Mouse (Mus musculus) hindbrain, embryonic 13.5 days (tissue): ENCODE measurements around the gene Atp4a. TPM values are rescaled to one million over a fixed set of nuclear protein-coding genes. Genes with fewer than 3 reads are reported as not detected.
"Not testable (repeated sequence)": the region's sequence is repeated elsewhere in the genome, so short reads cannot be mapped to it uniquely, and the experiment has no call there.

Source experiments
- ATAC-seq: fragments of 200-750 bp; cut with Nextera tagmentation; 2 replicates; pipeline ENCODE4 v1.8.0; 2017; ENCODE audit warnings: moderate TSS enrichment; ENCODE audit not compliant: low FRiP score
- H3K27ac ChIP-seq: fragments of 300-500 bp; sonication (generic); 2 replicates; pipeline ENCODE4 v1.5.1; 2015; ENCODE audit warnings: inconsistent platforms, mild to moderate bottlenecking, moderate library complexity
- H3K27me3 ChIP-seq: fragments of 300-500 bp; sonication (generic); 2 replicates; pipeline ENCODE4 v1.6.1; 2015; ENCODE audit warnings: mild to moderate bottlenecking, inconsistent platforms
- H3K36me3 ChIP-seq: fragments of 300-500 bp; sonication (generic); 2 replicates; pipeline ENCODE4 v1.6.1; 2015; ENCODE audit warnings: mild to moderate bottlenecking, inconsistent platforms
- H3K4me1 ChIP-seq: fragments of 300-500 bp; sonication (generic); replicated peaks from 2 replicates; pipeline ENCODE4 v1.6.1; 2015; ENCODE audit warnings: inconsistent platforms
- H3K4me2 ChIP-seq: fragments of 300-500 bp; sonication (generic); 2 replicates; pipeline ENCODE4 v1.6.1; 2015; ENCODE audit warnings: inconsistent platforms, mild to moderate bottlenecking, moderate library complexity
- H3K4me3 ChIP-seq: fragments of 300-500 bp; sonication (generic); 2 replicates; pipeline ENCODE4 v1.5.1; 2015; ENCODE audit warnings: mild to moderate bottlenecking, inconsistent platforms
- H3K9ac ChIP-seq: fragments of 300-500 bp; sonication (generic); 2 replicates; pipeline ENCODE4 v1.6.1; 2015; ENCODE audit warnings: mild to moderate bottlenecking, inconsistent platforms
- H3K9me3 ChIP-seq: fragments of 300-500 bp; sonication (generic); 2 replicates; pipeline ENCODE4 v1.6.1; 2016; ENCODE audit warnings: inconsistent platforms
- WGBS: fragments of 180-500 bp; shearing (Covaris S2); methylation state at CpG from one replicate; pipeline ENCODE4 v1.1.7; 2015; 5-methylcytosine and 5-hydroxymethylcytosine counted together
- polyA plus RNA-seq: library from polyadenylated mRNA; unstranded; fragments of >200 nt; fragmentation: Nextera tagmentation; extraction: Ambion mirVana; gene quantifications from 2 replicates; pipeline ENCODE4 v1.2.1, GENCODE M21; 2015

The Atp4a gene
- polyA plus RNA-seq, 1 experiment from 2014 or later = 1.2 TPM

DNA sequence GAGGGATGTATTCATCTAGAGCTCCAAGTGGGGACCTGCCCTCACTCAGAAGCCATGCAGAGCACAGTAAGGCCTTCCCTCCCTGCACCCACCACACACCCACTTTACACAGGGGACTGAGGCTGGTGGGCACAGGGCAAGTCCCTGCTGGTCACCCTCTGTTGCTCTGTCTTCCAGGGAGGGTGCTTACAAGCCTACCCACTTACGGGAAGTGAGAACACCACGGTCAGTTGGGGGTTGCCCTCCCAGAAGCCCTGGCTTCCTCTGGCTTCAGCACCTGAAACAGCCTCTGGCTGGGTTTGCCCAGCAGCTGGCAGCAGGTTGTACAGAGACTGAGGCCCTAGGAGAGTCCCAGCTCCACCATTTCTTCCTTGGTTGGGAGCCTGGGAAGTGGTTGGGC lies 30.6 kb downstream of the Atp4a start:
- not testable (repeated sequence) for H3K4me2 ChIP-seq, H3K27me3 ChIP-seq, ATAC-seq, H3K9ac ChIP-seq, H3K27ac ChIP-seq, H3K4me3 ChIP-seq, H3K9me3 ChIP-seq, H3K4me1 ChIP-seq
- H3K36me3 ChIP-seq = peaks cover 31% of the 10 kb centered on the region
- WGBS = 94% methylated on average over 2 of the region's 2 CpGs

GRCm38 (mm10) chr7:30743617-30744016 lies 31.6 kb downstream of the Atp4a start, which contains the start of gene Gapdhs:
Gene Gapdhs (minus strand): TSS chr7:30743681.
- H3K4me3 ChIP-seq, H3K9me3 ChIP-seq, H3K4me1 ChIP-seq, H3K27me3 ChIP-seq, H3K9ac ChIP-seq, H3K27ac ChIP-seq, H3K4me2 ChIP-seq, ATAC-seq: not testable (repeated sequence)
- peaks cover 30% of the 10 kb centered on the region for H3K36me3 ChIP-seq
- WGBS = 100% methylated on average over 1 of the region's 4 CpGs

- Histone ChIP-seq H3K27me3 (no peaks in the 10 kb centered on the region), H3K36me3 (peaks cover 30% of the 10 kb centered on the region), H3K9ac (no peak overlapping the region), H3K9me3 (no peaks in the 10 kb centered on the region), H3K27ac (no peak overlapping the region), H3K4me3 (no peak overlapping the region), H3K4me1 (peaks cover 6% of the 10 kb centered on the region; the same call in 1 of the 2 replicates), H3K4me2 (no peak overlapping the region)
- ATAC-seq = no peak
- 48% methylated on average over 4 of the region's 4 CpGs for WGBS
Observed at GRCm38 (mm10) chr7:30744022-30744598, 32.1 kb downstream of the Atp4a start.

DNA sequence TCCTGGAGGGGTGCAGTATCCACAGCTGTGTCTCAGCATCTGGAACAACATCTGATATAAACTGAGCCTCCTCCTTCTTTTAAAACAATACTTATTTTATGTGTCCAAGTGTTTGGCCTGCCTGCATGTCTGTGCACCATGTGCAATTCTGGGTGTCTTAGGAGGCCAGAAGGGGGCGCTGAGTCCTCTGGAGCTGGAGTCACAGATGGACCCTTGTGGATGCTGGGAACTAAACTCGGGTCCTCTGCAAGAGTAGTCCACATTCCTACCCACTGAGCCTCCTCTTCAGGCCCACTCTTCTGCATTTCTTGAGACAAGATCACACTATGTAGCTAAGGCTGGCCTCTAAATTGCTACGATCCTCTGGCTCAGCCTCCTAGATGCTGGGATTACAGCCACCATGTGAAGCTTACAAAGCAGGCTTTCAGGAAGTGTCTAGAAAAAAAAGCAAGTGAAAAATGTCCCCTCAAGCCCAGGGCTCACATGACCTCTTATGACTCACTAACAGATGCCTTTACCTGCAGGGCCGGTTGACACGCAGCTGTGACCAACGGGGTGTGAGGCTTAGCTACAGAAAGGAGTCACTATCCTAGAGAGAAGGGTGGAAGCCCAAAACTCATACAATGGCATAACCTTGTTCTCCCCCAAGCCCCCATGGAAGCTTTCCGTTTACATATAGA lies 35.7 kb downstream of the Atp4a start:
- Histone ChIP-seq H3K9me3 (no peaks in the 10 kb centered on the region), H3K36me3 (peaks cover 17% of the 10 kb centered on the region), H3K27ac (no peak overlapping the region), H3K4me2 (no peak overlapping the region), H3K27me3 (no peaks in the 10 kb centered on the region), H3K9ac (no peak overlapping the region), H3K4me3 (no peak overlapping the region), H3K4me1 (peaks cover 6% of the 10 kb centered on the region; the same call in 1 of the 2 replicates)
- ATAC-seq = no peak
- 86% methylated on average over 7 of the region's 7 CpGs for WGBS

DNA sequence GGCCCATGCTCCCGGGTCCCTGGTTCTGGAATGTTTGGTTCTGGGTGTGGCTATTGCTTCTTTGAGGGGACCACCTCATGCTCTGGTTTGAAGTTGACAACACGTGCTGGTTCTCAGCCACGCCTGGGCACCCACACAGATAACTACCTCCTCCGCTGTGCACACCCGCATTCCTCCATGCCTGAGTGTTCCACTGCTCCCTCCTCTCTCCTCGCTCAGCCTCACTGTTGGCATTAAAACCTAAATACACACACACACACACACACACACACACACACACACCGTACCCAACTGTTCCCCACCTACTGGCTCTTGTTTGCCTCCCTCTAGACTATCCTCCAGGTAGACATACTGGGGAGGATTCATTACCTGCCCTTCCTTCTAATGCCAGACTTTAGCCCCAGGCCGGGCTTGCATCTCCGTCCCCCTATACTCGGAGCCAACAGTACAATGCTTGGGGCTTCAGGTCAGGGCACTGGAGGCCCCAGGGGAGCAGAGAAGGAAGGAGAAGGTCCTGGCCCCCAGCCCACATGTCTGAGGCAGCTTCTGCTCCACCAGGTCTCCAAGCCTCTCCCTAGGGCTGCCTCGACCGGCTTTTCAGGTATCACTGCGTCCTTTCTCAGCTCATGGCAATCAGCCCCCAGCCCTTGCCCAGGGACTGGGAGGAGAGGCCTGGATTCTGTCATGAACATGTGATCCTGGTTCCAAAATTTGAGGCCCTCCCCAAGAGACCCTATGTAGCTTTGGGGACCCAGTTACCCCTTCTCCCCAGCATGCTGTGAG lies 38.0 kb downstream of the Atp4a start:
- Histone ChIP-seq H3K27ac (no peak overlapping the region), H3K27me3 (no peaks in the 10 kb centered on the region), H3K4me2 (no peak overlapping the region), H3K9me3 (0 out of 2 replicates have a peak, but pooled peaks cover 4% of the 10 kb centered on the region), H3K4me3 (no peak overlapping the region), H3K4me1 (no peaks in the 10 kb centered on the region), H3K9ac (no peak overlapping the region), H3K36me3 (peaks cover 33% of the 10 kb centered on the region)
- ATAC-seq = peak; percentile 39; the same call in 1 of the 2 replicates
- 87% methylated on average over 13 of the region's 13 CpGs for WGBS

GRCm38 (mm10) chr7:30751086-30751669 lies 39.2 kb downstream of the Atp4a start, which contains the start of gene Sbsn:
Gene Sbsn (plus strand): TSS chr7:30751471.
- WGBS = 68% methylated on average over 5 of the region's 5 CpGs
- H3K4me2 ChIP-seq = no peak within 1 kb of the TSS
- H3K27me3 ChIP-seq = no peaks in the 10 kb centered on the region
- no peak within 1 kb of the TSS for H3K9ac ChIP-seq
- H3K27ac ChIP-seq = no peak within 1 kb of the TSS
- H3K9me3 ChIP-seq = 0 out of 2 replicates have a peak, but pooled peaks cover 7% of the 10 kb centered on the region
- H3K36me3 ChIP-seq = peaks cover 45% of the 10 kb centered on the region
- H3K4me1 ChIP-seq = no peaks in the 10 kb centered on the region
- no peak for ATAC-seq
- H3K4me3 ChIP-seq = no peak within 1 kb of the TSS

DNA sequence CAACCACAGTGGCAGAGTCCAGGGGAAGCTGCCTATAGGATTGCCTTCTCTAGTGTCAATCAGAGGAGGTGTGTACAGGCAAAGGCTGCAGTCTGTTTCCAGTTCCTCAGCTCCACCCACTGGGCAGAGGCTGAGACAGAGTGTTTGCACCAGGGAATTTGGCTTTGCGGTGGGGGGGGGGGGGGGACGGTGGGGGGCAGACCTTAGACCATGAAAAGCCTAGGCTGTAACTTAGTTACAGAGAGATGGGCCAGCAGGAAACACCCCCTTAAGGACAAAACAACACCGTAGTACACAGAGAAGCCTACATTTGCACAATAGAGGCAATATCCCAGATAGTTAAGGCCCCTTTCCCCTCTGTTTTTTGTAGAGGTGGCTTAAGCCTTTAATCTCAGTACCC lies 45.0 kb downstream of the Atp4a start:
- Histone ChIP-seq H3K4me2 (no peak overlapping the region), H3K4me1 (no peaks in the 10 kb centered on the region), H3K36me3 (peaks cover 36% of the 10 kb centered on the region), H3K27ac (no peak overlapping the region), H3K9me3 (0 out of 2 replicates have a peak, but pooled peaks cover 7% of the 10 kb centered on the region), H3K27me3 (no peaks in the 10 kb centered on the region), H3K9ac (no peak overlapping the region), H3K4me3 (no peak overlapping the region)
- ATAC-seq = no peak
- WGBS = 82% methylated on average over 2 of the region's 3 CpGs

DNA sequence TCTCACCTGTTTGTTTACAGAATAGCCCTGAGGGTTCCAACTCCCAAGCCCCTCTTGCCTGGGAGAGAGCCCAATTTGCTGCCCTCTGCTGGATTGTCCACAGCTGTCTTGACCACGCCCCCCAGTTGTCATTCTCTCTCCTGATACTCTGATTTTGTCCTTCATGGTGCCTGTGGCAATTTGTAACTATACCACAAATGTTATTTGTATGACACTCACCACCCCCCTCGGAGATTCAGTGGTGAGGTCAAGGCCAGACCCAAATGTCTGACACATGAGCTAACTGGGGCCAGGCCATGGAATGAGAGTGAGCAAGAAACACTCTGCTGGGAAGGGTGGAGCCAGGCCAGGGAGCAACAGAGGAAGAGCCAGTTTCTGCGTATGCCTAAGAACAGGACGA lies 46.8 kb downstream of the Atp4a start:
- no peak overlapping the region for H3K4me3 ChIP-seq
- 45% methylated on average over 4 of the region's 4 CpGs for WGBS
- 0 out of 2 replicates have a peak, but pooled peaks cover 7% of the 10 kb centered on the region for H3K9me3 ChIP-seq
- H3K27me3 ChIP-seq = 0 out of 2 replicates have a peak, but pooled peaks cover 1% of the 10 kb centered on the region
- no peaks in the 10 kb centered on the region for H3K4me1 ChIP-seq
- no peak for ATAC-seq
- no peak overlapping the region for H3K4me2 ChIP-seq
- no peak overlapping the region for H3K9ac ChIP-seq
- no peak overlapping the region for H3K27ac ChIP-seq
- H3K36me3 ChIP-seq = peaks cover 31% of the 10 kb centered on the region

DNA sequence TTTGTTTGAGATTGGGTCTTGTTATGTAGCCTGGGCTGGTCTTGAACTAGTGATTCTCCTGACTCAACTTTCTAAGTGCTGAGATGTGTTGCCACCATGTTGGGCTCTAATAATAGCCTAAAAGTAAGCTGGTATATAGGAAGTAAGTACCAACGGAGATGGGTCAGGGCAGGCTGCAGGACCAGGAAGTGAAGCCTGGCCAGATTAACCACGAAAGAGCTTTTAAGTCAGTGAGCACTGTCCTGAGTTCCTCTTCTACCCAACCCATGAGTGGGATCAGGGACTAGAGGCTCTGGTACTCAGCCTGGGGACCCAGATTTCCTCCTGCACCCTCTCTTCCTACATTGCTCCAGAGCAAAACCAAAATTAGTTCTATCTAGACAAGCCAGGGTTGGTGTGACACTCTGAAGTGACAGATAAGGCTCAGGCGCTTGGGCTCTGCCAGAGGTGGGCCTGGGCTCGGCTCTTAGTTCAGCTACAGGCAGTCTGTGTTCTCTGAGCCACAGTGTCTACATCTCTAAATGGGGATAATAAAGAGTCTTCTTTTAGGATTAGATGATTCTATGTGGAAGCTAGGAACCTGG lies 49.9 kb downstream of the Atp4a start:
- 0 out of 2 replicates have a peak, but pooled peaks cover 5% of the 10 kb centered on the region for H3K4me1 ChIP-seq
- no peak overlapping the region for H3K4me2 ChIP-seq
- WGBS = 76% methylated on average over 4 of the region's 4 CpGs
- H3K9me3 ChIP-seq = no peaks in the 10 kb centered on the region
- H3K4me3 ChIP-seq = no peak overlapping the region
- 0 out of 2 replicates have a peak, but pooled peaks cover 5% of the 10 kb centered on the region for H3K27me3 ChIP-seq
- no peak overlapping the region for H3K27ac ChIP-seq
- H3K36me3 ChIP-seq = peaks cover under 1% of the 10 kb centered on the region
- no peak overlapping the region for H3K9ac ChIP-seq
- ATAC-seq = no peak

- Histone ChIP-seq H3K27me3 (0 out of 2 replicates have a peak, but pooled peaks cover 9% of the 10 kb centered on the region), H3K4me2 (no peak within 1 kb of the TSS), H3K4me1 (0 out of 2 replicates have a peak, but pooled peaks cover 5% of the 10 kb centered on the region), H3K4me3 (no peak within 1 kb of the TSS), H3K9me3 (no peaks in the 10 kb centered on the region), H3K36me3 (no peaks in the 10 kb centered on the region), H3K27ac (no peak within 1 kb of the TSS), H3K9ac (no peak within 1 kb of the TSS)
- no peak for ATAC-seq
- WGBS = 38% methylated on average over 5 of the region's 5 CpGs
Observed at GRCm38 (mm10) chr7:30763456-30763855, 51.4 kb downstream of the Atp4a start, which contains the start of gene Dmkn. Gene Dmkn (plus strand): TSS chr7:30763756.

GRCm38 (mm10) chr7:30765173-30765572 lies 53.2 kb downstream of the Atp4a start:
- peak overlapping the region; percentile 29 for H3K4me2 ChIP-seq

More at GRCm38 (mm10) chr7:30765173-30765572, 53.2 kb downstream of the Atp4a start:
- H3K27me3 ChIP-seq = 0 out of 2 replicates have a peak, but pooled peaks cover 9% of the 10 kb centered on the region
- H3K36me3 ChIP-seq = no peaks in the 10 kb centered on the region
- 0 out of 2 replicates have a peak, but pooled peaks cover 5% of the 10 kb centered on the region for H3K4me1 ChIP-seq
- H3K27ac ChIP-seq = no peak overlapping the region
- WGBS = 56% methylated on average over 11 of the region's 11 CpGs
- ATAC-seq = no peak
- no peaks in the 10 kb centered on the region for H3K9me3 ChIP-seq
- H3K4me3 ChIP-seq = 0 out of 2 replicates have a peak overlapping the region, but pooled peaks have one; percentile 11
- no peak overlapping the region for H3K9ac ChIP-seq
